Mouse (Mus musculus) ZHBTc4 (cell line): ENCODE data around the gene Rnf187.
"Not testable (repeated sequence)": the region's sequence is repeated elsewhere in the genome, so short reads cannot be mapped to it uniquely, and the experiment has no call there.

Source experiments
- DNase-seq: peaks from one replicate; pipeline ENCODE4 v3.0.0-alpha.2; 2011; ENCODE audit warnings: low read depth, low spot score

Gene Rnf187

GRCm38 (mm10) chr11:58965001-58965760 lies 26.5 kb upstream of the Rnf187 start:
- peak; percentile 59 for DNase-seq

GRCm38 (mm10) chr11:58964216-58964615 lies 25.5 kb upstream of the Rnf187 start:
- no peak for DNase-seq

GRCm38 (mm10) chr11:58963543-58963942 lies 24.8 kb upstream of the Rnf187 start:
- DNase-seq, result peak; percentile 77

- DNase-seq, result peak; percentile 88
These were observed 22.9 kb upstream of the Rnf187 start for GRCm38 (mm10) chr11:58961364-58962177.

- peak; percentile 85 for DNase-seq
These were observed 21.3 kb upstream of the Rnf187 start for GRCm38 (mm10) chr11:58959921-58960465.

- DNase-seq, result no peak
These were observed 20.6 kb upstream of the Rnf187 start for GRCm38 (mm10) chr11:58959186-58959825.

GRCm38 (mm10) chr11:58958536-58958935 lies 19.8 kb upstream of the Rnf187 start:
- DNase-seq, result no peak

GRCm38 (mm10) chr11:58957226-58957914 lies 18.7 kb upstream of the Rnf187 start:
- no peak for DNase-seq

GRCm38 (mm10) chr11:58955868-58956257 lies 17.1 kb upstream of the Rnf187 start:
- no peak for DNase-seq

GRCm38 (mm10) chr11:58955143-58955867 lies 16.6 kb upstream of the Rnf187 start:
- DNase-seq, result no peak

- peak; percentile 95 for DNase-seq
These were observed 15.9 kb upstream of the Rnf187 start, which contains the start of the genes Hist3h2a and Trim17 for GRCm38 (mm10) chr11:58954420-58955142. TSS of gene Hist3h2a (plus strand) at chr11:58954685. TSS of gene Trim17 (plus strand) at chr11:58954685.

- not testable (repeated sequence) for DNase-seq
These were observed 15.4 kb upstream of the Rnf187 start for GRCm38 (mm10) chr11:58954170-58954419.

- no peak for DNase-seq
These were observed 14.8 kb upstream of the Rnf187 start for GRCm38 (mm10) chr11:58953351-58954169.

GRCm38 (mm10) chr11:58951210-58951609 lies 12.5 kb upstream of the Rnf187 start:
- DNase-seq, result no peak

- DNase-seq, result peak; percentile 41
These were observed 11.0 kb upstream of the Rnf187 start for GRCm38 (mm10) chr11:58949480-58950431.

- DNase-seq, result peak; percentile 88
These were observed 10.1 kb upstream of the Rnf187 start, which contains the start of gene Hist3h2ba for GRCm38 (mm10) chr11:58948542-58949479. TSS of gene Hist3h2ba (plus strand) at chr11:58948920.
